Mouse (Mus musculus) kidney, postnatal 14 days (tissue): Measurements from ENCODE around the gene Pou2f1.
A peak's percentile ranks its signal among the peaks of the same experiment; 100 is the strongest.

Experiments used
- DNase-seq: peaks from one replicate; pipeline ENCODE4 v3.0.0; 2022; ENCODE audit warnings: mixed read lengths

Pou2f1 gene

GRCm38 (mm10) chr1:165839201-165839600 is 163.3 kb downstream of the Pou2f1 start:
- DNase-seq: no peak

- no peak for DNase-seq
Observed at GRCm38 (mm10) chr1:165837546-165837945, 164.9 kb downstream of the Pou2f1 start.

- DNase-seq: peak; percentile 64
Observed at GRCm38 (mm10) chr1:165836461-165836860, 166.0 kb downstream of the Pou2f1 start.

- DNase-seq: no peak
Observed at GRCm38 (mm10) chr1:165834633-165834975, 167.9 kb downstream of the Pou2f1 start.

GRCm38 (mm10) chr1:165833910-165834632 is 168.4 kb downstream of the Pou2f1 start:
- DNase-seq: no peak

GRCm38 (mm10) chr1:165833244-165833643 is 169.2 kb downstream of the Pou2f1 start:
- no peak for DNase-seq

GRCm38 (mm10) chr1:165829890-165830289 is 172.6 kb downstream of the Pou2f1 start:
- no peak for DNase-seq

GRCm38 (mm10) chr1:165828615-165829014 is 173.9 kb downstream of the Pou2f1 start:
- no peak for DNase-seq

- DNase-seq: no peak
Observed at GRCm38 (mm10) chr1:165828173-165828572, 174.3 kb downstream of the Pou2f1 start.

GRCm38 (mm10) chr1:165822031-165822430 is 180.4 kb downstream of the Pou2f1 start:
- no peak for DNase-seq

- no peak for DNase-seq
Observed at GRCm38 (mm10) chr1:165819147-165819546, 183.3 kb downstream of the Pou2f1 start.

- no peak for DNase-seq
Observed at GRCm38 (mm10) chr1:165818145-165818860, 184.2 kb downstream of the Pou2f1 start.

GRCm38 (mm10) chr1:165817264-165817663 is 185.2 kb downstream of the Pou2f1 start:
- DNase-seq: no peak

GRCm38 (mm10) chr1:165816391-165816790 is 186.1 kb downstream of the Pou2f1 start:
- DNase-seq: no peak
